In the genomic region with DNA sequence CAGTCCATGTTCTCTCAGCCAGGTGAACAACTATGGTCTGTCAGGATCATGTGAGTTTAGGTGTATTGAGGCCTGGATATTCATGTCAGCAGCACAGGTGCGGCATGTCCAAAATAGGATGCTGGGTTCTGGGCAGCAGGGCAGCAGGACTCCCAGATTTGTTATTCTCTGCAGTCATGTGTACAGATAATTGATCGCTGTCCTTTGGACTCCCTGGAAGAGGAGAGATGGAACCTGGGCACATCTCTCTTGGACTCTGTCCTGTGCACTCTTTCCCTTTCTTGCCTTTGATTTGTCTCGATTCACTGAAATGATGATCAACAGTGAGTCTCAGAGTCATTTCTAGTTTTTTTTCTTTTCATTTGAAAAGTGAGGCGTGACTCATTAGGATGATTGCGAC, we compare ENCODE assay signal across 22 mouse cellular contexts. TPM values are rescaled to one million over a fixed set of nuclear protein-coding genes. Genes with fewer than 3 reads are reported as not detected.
"Had no signal": no experiment of that assay in that cellular context is flagged by ENCODE, and none has a peak within 500 bp of the region (broad histone marks: within the 10 kb centered on the region; RNA-seq: fewer than 3 reads in every experiment).

No protein-coding gene starts in this region.

- H3K27ac ChIP-seq: neural tube, embryonic 15.5 days; stomach, embryonic 15.5 days; stomach, postnatal 0 days had no signal

- DNase-seq: retina, postnatal 1 day; right cerebral cortex, adult 18-20 months; right cerebral cortex, postnatal 14 days; right cerebral cortex, postnatal 25 days; right cerebral cortex, postnatal 4 days; spleen, adult 18-20 months; thymus, adult 18-20 months; thymus, adult 2 months; thymus, postnatal 14 days; thymus, postnatal 25 days; thymus, postnatal 36 days; thymus, postnatal 4 days had no signal

- H3K27me3 ChIP-seq: neural tube, embryonic 15.5 days; stomach, embryonic 15.5 days had no signal

- H3K9me3 ChIP-seq: neural tube, embryonic 15.5 days; stomach, embryonic 15.5 days had no signal

- H3K36me3 ChIP-seq: neural tube, embryonic 15.5 days; stomach, embryonic 15.5 days had no signal

- H3K4me1 ChIP-seq: neural tube, embryonic 15.5 days; stomach, embryonic 15.5 days had no signal

- H3K9ac ChIP-seq: neural tube, embryonic 15.5 days; stomach, embryonic 15.5 days had no signal

- H3K4me3 ChIP-seq: neural tube, embryonic 15.5 days; stomach, embryonic 15.5 days had no signal

- H3K4me2 ChIP-seq: neural tube, embryonic 15.5 days; stomach, embryonic 15.5 days had no signal

RNA-seq across cellular contexts. Expression of gene Cyp2d34, which starts 23.0 kb away (rescaled TPM):
- total RNA-seq: neutrophil, adult 5-6 weeks had no signal
- polyA plus RNA-seq: neural tube, embryonic 14.5 days; neural tube, embryonic 15.5 days; small intestine, adult 2 months; stomach, embryonic 14.5 days; stomach, embryonic 15.5 days; stomach, embryonic 16.5 days; testis, adult 2 months; urinary bladder, adult 2 months had no signal
